Mouse (Mus musculus): ENCODE results near the gene Focad. TPM values are rescaled to one million over a fixed set of nuclear protein-coding genes. Genes with fewer than 3 reads are reported as not detected.

Gene Focad
- polyA plus RNA-seq, 1 experiment: 0.29 TPM

GRCm38 (mm10) chr4:88402884-88403283 lies 308.5 kb downstream of the Focad start:
- TF ChIP-seq TAL1 (IDR thresholded peaks at IDR 0.05; ENCODE audit: low read length) (no peak), GATA1 (IDR thresholded peaks at IDR 0.05; ENCODE audit: low read length) (no peak)
- Histone ChIP-seq H3K27me3 (ENCODE audit: control insufficient read depth) (no peaks in the 10 kb centered on the region), H3K9me3 (ENCODE audit: control insufficient read depth, low read length) (no peaks in the 10 kb centered on the region)

GRCm38 (mm10) chr4:88406887-88407696 lies 312.7 kb downstream of the Focad start:
- Histone ChIP-seq H3K27me3 (ENCODE audit: control insufficient read depth) (no peaks in the 10 kb centered on the region), H3K9me3 (ENCODE audit: control insufficient read depth, low read length) (no peaks in the 10 kb centered on the region), H3K36me3 (ENCODE audit: control insufficient read depth) (peaks cover 6% of the 10 kb centered on the region), H3K4me1 (ENCODE audit: control insufficient read depth) (no peaks in the 10 kb centered on the region), H3K4me3 (replicated peaks) (no peak overlapping the region)
- TF ChIP-seq GATA1 (IDR thresholded peaks at IDR 0.05; ENCODE audit: low read length) (no peak), TAL1 (IDR thresholded peaks at IDR 0.05; ENCODE audit: low read length) (no peak)

More at GRCm38 (mm10) chr4:88402884-88403283, 308.5 kb downstream of the Focad start:
- no peak overlapping the region for H3K4me3 ChIP-seq (replicated peaks)
- peaks cover 9% of the 10 kb centered on the region for H3K36me3 ChIP-seq (ENCODE audit: control insufficient read depth)
- H3K4me1 ChIP-seq (ENCODE audit: control insufficient read depth): no peaks in the 10 kb centered on the region

GRCm38 (mm10) chr4:88409279-88409678 lies 314.9 kb downstream of the Focad start:
- Histone ChIP-seq H3K4me1 (ENCODE audit: control insufficient read depth) (no peaks in the 10 kb centered on the region), H3K27me3 (ENCODE audit: control insufficient read depth) (no peaks in the 10 kb centered on the region), H3K36me3 (ENCODE audit: control insufficient read depth) (peaks cover 6% of the 10 kb centered on the region), H3K9me3 (ENCODE audit: control insufficient read depth, low read length) (no peaks in the 10 kb centered on the region), H3K4me3 (replicated peaks) (no peak overlapping the region)
- no peak for TF ChIP-seq TAL1 (IDR thresholded peaks at IDR 0.05; ENCODE audit: low read length)
- no peak for TF ChIP-seq GATA1 (IDR thresholded peaks at IDR 0.05; ENCODE audit: low read length)

- Histone ChIP-seq H3K27me3 (ENCODE audit: control insufficient read depth) (no peaks in the 10 kb centered on the region), H3K4me1 (ENCODE audit: control insufficient read depth) (no peaks in the 10 kb centered on the region)
Observed at GRCm38 (mm10) chr4:88412331-88412730, 317.9 kb downstream of the Focad start.

GRCm38 (mm10) chr4:88415017-88415416 lies 320.6 kb downstream of the Focad start:
- Histone ChIP-seq H3K4me3 (replicated peaks) (no peak overlapping the region), H3K27me3 (ENCODE audit: control insufficient read depth) (no peaks in the 10 kb centered on the region), H3K36me3 (ENCODE audit: control insufficient read depth) (no peaks in the 10 kb centered on the region), H3K9me3 (ENCODE audit: control insufficient read depth, low read length) (no peaks in the 10 kb centered on the region), H3K4me1 (ENCODE audit: control insufficient read depth) (no peaks in the 10 kb centered on the region)
- no peak for TF ChIP-seq GATA1 (IDR thresholded peaks at IDR 0.05; ENCODE audit: low read length)

More at GRCm38 (mm10) chr4:88412331-88412730, 317.9 kb downstream of the Focad start:
- TF ChIP-seq TAL1 (IDR thresholded peaks at IDR 0.05; ENCODE audit: low read length) (no peak), GATA1 (IDR thresholded peaks at IDR 0.05; ENCODE audit: low read length) (no peak)
- peaks cover 2% of the 10 kb centered on the region; the same call in 1 of the 2 replicates for H3K36me3 ChIP-seq (ENCODE audit: control insufficient read depth)
- no peak overlapping the region for H3K4me3 ChIP-seq (replicated peaks)
- H3K9me3 ChIP-seq (ENCODE audit: control insufficient read depth, low read length): no peaks in the 10 kb centered on the region

GRCm38 (mm10) chr4:88419378-88419777 lies 324.9 kb downstream of the Focad start:
- Histone ChIP-seq H3K27me3 (ENCODE audit: control insufficient read depth) (no peaks in the 10 kb centered on the region), H3K9me3 (ENCODE audit: control insufficient read depth, low read length) (no peaks in the 10 kb centered on the region), H3K4me3 (replicated peaks) (no peak overlapping the region), H3K4me1 (ENCODE audit: control insufficient read depth) (no peaks in the 10 kb centered on the region), H3K36me3 (ENCODE audit: control insufficient read depth) (no peaks in the 10 kb centered on the region)
- TF ChIP-seq GATA1 (IDR thresholded peaks at IDR 0.05; ENCODE audit: low read length) (no peak), TAL1 (IDR thresholded peaks at IDR 0.05; ENCODE audit: low read length) (no peak)

GRCm38 (mm10) chr4:88424563-88424962 lies 330.1 kb downstream of the Focad start:
- H3K9me3 ChIP-seq (ENCODE audit: control insufficient read depth, low read length): no peaks in the 10 kb centered on the region
- TF ChIP-seq GATA1 (IDR thresholded peaks at IDR 0.05; ENCODE audit: low read length) (no peak), TAL1 (IDR thresholded peaks at IDR 0.05; ENCODE audit: low read length) (no peak)
- no peak overlapping the region for H3K4me3 ChIP-seq (replicated peaks)
- no peaks in the 10 kb centered on the region for H3K27me3 ChIP-seq (ENCODE audit: control insufficient read depth)
- H3K4me1 ChIP-seq (ENCODE audit: control insufficient read depth): no peaks in the 10 kb centered on the region
- H3K36me3 ChIP-seq (ENCODE audit: control insufficient read depth): no peaks in the 10 kb centered on the region

- Histone ChIP-seq H3K9me3 (ENCODE audit: control insufficient read depth, low read length) (no peaks in the 10 kb centered on the region), H3K27me3 (ENCODE audit: control insufficient read depth) (no peaks in the 10 kb centered on the region), H3K4me1 (ENCODE audit: control insufficient read depth) (no peaks in the 10 kb centered on the region), H3K36me3 (ENCODE audit: control insufficient read depth) (no peaks in the 10 kb centered on the region), H3K4me3 (replicated peaks) (no peak overlapping the region)
- TF ChIP-seq TAL1 (IDR thresholded peaks at IDR 0.05; ENCODE audit: low read length) (no peak), GATA1 (IDR thresholded peaks at IDR 0.05; ENCODE audit: low read length) (no peak)
Observed at GRCm38 (mm10) chr4:88427630-88428239, 333.3 kb downstream of the Focad start.

GRCm38 (mm10) chr4:88432412-88433024 lies 338.1 kb downstream of the Focad start:
- Histone ChIP-seq H3K36me3 (ENCODE audit: control insufficient read depth) (no peaks in the 10 kb centered on the region), H3K4me1 (ENCODE audit: control insufficient read depth) (no peaks in the 10 kb centered on the region), H3K27me3 (ENCODE audit: control insufficient read depth) (no peaks in the 10 kb centered on the region), H3K9me3 (ENCODE audit: control insufficient read depth, low read length) (no peaks in the 10 kb centered on the region), H3K4me3 (replicated peaks) (no peak overlapping the region)
- TF ChIP-seq GATA1 (IDR thresholded peaks at IDR 0.05; ENCODE audit: low read length): no peak
- TF ChIP-seq TAL1 (IDR thresholded peaks at IDR 0.05; ENCODE audit: low read length): no peak
